Mouse (Mus musculus) thymus, postnatal 4 days (tissue): ENCODE data around the gene Iffo1.
A peak's percentile ranks its signal among the peaks of the same experiment; 100 is the strongest.

Experiments
- DNase-seq: peaks from one replicate; pipeline ENCODE4 v3.0.0; 2021

Iffo1 gene

GRCm38 (mm10) chr6:125145001-125145400, at the start of gene Iffo1:
Gene Iffo1 (plus strand): TSS chr6:125145241.
- peak; percentile 84 for DNase-seq

GRCm38 (mm10) chr6:125095391-125096278, 49.4 kb upstream of the Iffo1 start, which contains the start of gene Chd4:
Gene Chd4 (plus strand): TSS chr6:125095981.
- DNase-seq, result peak; percentile 98

- DNase-seq, result no peak
These were observed 48.8 kb upstream of the Iffo1 start for GRCm38 (mm10) chr6:125096279-125096596.

GRCm38 (mm10) chr6:125096597-125097345, 48.3 kb upstream of the Iffo1 start:
- peak; percentile 83 for DNase-seq

- no peak for DNase-seq
These were observed 47.7 kb upstream of the Iffo1 start for GRCm38 (mm10) chr6:125097346-125097689.

- no peak for DNase-seq
These were observed 47.1 kb upstream of the Iffo1 start for GRCm38 (mm10) chr6:125097951-125098350.

GRCm38 (mm10) chr6:125098513-125098912, 46.5 kb upstream of the Iffo1 start:
- peak; percentile 38 for DNase-seq

- DNase-seq, result peak; percentile 81
These were observed 45.5 kb upstream of the Iffo1 start for GRCm38 (mm10) chr6:125099421-125099971.

GRCm38 (mm10) chr6:125101444-125101843, 43.6 kb upstream of the Iffo1 start:
- peak; percentile 42 for DNase-seq

GRCm38 (mm10) chr6:125104223-125104622, 40.8 kb upstream of the Iffo1 start:
- DNase-seq, result no peak

GRCm38 (mm10) chr6:125107705-125108104, 37.3 kb upstream of the Iffo1 start:
- DNase-seq, result no peak

- no peak for DNase-seq
These were observed 35.7 kb upstream of the Iffo1 start for GRCm38 (mm10) chr6:125109371-125109770.

- DNase-seq, result peak; percentile 73
These were observed 34.1 kb upstream of the Iffo1 start for GRCm38 (mm10) chr6:125110927-125111326.

GRCm38 (mm10) chr6:125112553-125112952, 32.5 kb upstream of the Iffo1 start:
- DNase-seq, result no peak

GRCm38 (mm10) chr6:125119387-125119786, 25.7 kb upstream of the Iffo1 start:
- no peak for DNase-seq

GRCm38 (mm10) chr6:125128724-125129123, 16.3 kb upstream of the Iffo1 start:
- DNase-seq, result no peak

GRCm38 (mm10) chr6:125129710-125130402, 15.2 kb upstream of the Iffo1 start:
- DNase-seq, result peak; percentile 50

GRCm38 (mm10) chr6:125131302-125132156, 13.5 kb upstream of the Iffo1 start, which contains the start of gene Nop2:
Gene Nop2 (plus strand): TSS chr6:125131909.
- peak; percentile 93 for DNase-seq

GRCm38 (mm10) chr6:125132470-125132869, 12.6 kb upstream of the Iffo1 start:
- no peak for DNase-seq

GRCm38 (mm10) chr6:125137002-125137671, 7.9 kb upstream of the Iffo1 start:
- peak; percentile 83 for DNase-seq

- DNase-seq, result no peak
These were observed 5.3 kb upstream of the Iffo1 start for GRCm38 (mm10) chr6:125139747-125140146.
